Mouse (Mus musculus): ENCODE measurements at regions not wholly inside any gene's neighbourhood (a gene's known extent, or its start where the extent isn't known, plus 50 kb on each side); places are given as distances from the start of the nearest gene placed in this dataset.

- TF ChIP-seq CTCF (IDR thresholded peaks at IDR 0.05; ENCODE audit: borderline replicate concordance, extremely low read depth, insufficient read depth, insufficient read length) (no peak), POLR2A (IDR thresholded peaks at IDR 0.05; ENCODE audit: borderline replicate concordance, extremely low read depth, insufficient read depth, insufficient read length, poor library complexity, severe bottlenecking) (no peak)
These were observed 115.1 kb downstream of the Bmp2 start for GRCm38 (mm10) chr2:133667055-133667395.

Measured in brain, embryonic 14.5 days (tissue).